Mouse (Mus musculus): ENCODE measurements around the gene Tnfrsf1a.

The Tnfrsf1a gene

DNA sequence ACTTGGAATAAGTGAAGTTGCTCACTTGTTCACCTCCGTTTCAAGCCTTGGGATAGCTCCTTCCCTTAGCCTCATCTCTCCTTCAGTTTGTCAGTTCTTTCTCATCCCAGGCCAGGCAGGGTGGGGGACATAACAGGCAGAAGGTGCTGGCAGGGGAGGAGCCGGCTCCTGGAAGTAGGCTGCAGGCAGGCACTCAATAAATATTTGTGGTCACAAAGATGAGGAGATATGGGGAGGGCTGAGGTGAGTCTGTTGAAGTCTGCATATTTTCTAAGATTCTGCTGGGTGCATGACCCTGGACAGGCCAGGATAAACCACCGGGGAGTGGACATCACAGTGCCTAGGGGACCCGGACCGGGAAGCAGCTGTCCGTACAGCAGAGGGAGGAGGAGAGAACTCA lies 25.6 kb upstream of the Tnfrsf1a start:
- peak; percentile 32 for DNase-seq (ENCODE audit: low spot score)

DNA sequence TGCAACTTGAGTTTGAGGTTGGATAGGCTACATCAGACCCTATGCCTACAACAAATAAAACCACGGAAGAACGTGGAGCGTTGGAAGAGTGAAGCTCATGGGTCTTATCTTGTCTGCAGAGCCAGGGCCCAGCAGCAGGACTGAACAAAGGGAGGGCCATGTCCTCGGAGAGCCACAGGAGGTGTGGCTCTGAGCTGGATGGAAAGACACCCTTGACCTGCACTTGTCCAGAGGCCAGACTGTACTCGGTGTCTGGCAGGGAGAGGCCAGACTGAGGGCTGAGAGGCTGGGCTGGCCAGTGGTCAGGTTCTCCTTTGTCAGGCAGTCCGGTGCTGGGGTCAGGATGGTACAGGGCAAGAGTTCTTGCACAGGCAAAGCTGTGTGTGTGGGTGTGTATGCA lies 23.8 kb upstream of the Tnfrsf1a start:
- DNase-seq (ENCODE audit: low spot score) = no peak

DNA sequence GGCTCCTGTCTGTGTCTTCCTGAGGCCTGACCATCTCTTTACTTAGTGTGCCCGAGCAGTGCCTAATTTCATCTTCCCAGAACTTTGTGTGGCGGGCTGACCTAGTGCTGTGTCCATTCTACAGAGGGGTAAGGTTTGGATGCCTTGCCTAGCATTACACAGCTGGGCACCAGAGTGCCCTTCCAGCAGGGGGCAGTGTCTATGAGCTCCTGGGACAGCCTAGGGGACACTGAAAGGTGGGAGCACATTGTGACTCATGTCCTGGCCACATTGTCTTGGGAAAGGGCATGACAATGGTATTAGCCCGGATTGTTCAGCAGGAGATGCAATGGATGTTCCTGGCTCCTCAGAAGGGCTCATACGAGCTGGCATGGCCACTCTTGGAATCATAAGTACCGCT lies 20.9 kb upstream of the Tnfrsf1a start:
- DNase-seq (ENCODE audit: low spot score) = peak; percentile 49

DNA sequence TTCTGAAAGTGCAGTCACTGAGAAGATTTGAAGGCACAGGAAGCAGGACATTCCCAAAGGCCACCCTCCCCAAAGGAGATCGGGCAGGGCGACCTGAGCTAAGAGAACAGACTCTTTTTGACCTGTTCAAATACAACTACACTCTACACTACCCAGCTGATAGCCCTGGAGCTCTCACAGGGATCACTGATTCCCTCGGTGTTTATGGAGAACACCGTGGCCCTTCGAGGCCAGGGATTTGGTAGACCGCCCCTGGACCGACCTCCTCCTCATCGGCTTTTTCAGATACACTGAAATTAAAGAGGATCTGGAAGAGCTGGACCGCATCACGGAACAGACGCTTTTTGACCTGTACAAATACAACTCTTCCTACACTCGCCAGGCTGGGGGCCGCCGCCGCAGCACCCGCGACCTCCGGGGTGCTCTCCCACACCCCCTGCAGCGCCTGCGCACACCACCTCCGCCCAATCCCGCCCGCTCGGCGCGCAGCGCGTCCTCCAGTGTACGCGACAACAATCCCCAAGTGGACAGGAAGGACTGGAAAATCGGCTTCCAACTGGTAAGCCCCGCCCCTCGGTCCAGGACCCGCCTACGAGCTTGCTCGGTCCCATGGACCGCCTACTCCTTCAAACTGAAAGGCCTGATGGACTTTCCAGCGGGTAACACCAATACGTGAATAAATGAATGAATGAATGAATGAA lies 18.4 kb upstream of the Tnfrsf1a start:
- DNase-seq (ENCODE audit: low spot score) = peak; percentile 96

DNA sequence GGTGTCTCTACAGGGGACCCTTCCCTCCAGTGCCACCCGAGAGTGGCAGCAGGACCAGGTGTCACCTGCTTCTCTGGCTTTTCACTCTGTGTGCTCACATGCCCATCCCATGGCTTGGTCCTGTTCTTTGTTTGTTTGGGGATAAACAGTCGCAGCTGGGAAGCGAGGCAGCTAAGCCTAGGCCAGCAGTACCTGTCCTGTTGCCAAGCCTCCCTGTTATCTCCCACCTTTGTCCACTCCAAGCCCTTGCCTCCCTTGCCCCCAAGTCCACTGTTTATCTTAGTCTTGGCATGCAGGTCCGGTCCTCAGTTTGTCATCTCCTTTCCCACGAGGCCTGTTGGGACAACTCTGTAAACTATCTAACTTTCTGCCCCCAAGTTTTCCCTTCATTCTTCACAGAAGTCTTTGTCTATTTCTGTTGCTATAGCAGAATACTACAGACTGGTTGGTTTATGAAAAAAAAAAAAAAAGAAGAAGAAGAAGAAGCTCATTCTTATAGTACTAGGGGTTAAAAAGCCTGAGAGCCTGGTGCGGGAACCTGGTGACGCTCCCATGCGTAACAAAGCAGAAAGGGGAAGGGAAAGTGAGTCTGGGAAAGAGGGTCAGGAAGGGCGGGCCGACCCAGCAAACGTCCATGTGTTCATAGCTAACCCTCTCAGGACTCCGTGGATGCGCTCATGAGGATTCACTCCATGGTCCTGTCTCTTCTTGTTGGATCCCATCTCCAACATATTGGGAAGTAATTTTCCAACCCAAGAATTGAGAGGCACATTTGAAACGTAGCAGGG lies 15.9 kb upstream of the Tnfrsf1a start:
- DNase-seq (ENCODE audit: low spot score) = no peak

DNA sequence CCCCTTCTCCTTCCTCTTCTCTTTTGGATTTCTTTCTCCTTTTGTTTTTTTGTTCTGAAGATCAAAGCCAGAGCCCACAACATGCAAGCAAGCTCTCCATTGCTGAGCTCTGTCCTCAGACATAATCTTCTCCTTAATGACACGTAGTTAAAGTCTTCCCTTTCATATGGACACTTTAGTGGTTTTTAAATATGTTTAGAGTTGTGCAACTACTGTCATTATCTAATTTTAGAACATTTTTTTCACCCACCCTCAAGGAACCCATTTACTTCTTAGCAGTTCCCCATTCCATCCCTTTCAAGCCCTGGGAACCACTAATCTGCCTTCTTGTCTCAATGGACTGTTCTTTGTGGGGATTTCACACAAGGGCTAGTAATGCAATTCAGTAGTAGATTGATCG lies 14.8 kb upstream of the Tnfrsf1a start:
- no peak for DNase-seq (ENCODE audit: low spot score)

DNA sequence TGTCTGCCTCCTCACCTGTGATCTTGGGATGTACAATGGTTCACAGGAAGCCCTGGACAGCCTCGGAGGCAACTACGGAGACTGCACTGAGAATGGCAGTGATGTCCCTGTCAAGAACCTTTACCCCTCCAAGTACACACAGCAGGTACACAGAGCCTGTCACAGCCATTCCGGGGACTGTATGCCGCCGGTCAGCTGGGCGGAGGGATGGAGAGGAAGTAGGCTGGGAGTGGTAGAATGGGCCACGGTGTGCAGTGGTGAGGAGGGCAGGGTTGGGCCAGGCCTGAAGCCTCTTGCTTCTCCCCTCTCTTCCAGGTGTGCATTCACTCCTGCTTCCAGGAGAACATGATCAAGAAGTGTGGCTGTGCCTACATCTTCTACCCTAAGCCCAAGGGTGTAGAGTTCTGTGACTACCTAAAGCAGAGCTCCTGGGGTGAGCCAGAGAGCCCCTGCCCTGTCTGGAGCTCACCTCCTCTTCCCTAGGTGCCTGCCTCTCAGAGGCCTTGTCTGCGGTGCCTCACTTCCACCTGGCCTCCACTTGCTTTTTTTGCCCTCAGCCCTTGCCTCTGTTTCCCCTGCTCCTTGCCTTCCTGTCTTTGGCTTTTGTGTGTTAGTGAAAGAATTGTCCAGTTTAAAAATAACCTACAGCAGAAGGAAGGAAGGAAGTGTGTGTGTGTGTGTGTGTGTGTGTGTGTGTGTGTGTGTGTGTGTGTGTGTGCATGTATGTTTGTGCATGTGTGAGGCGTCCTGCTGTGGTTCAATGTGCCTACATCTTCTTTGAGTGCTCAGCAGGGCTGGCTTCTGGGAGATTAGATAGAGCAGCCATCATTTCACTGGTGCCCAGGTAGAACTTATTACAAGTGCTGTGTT lies 10.1 kb upstream of the Tnfrsf1a start:
- no peak for DNase-seq (ENCODE audit: low spot score)

DNA sequence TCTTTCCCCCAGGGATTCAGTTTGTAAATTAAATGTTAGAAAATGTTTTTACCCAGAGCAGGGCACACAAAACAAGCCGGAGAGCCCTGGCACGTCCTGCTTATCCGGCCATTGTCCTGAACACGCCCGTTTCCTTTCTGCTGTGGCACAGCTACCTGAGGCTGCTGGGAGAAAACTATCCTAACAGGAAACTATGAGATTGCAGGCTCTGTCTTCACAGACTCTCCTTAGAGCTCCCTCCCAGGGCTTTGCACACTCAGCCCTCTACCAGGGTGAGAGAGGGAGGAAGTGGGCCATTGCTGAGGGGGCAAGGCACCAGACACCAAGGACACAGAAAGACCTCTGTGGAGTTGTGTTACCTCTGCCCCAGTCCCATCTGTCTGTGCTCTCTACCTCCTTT lies 8.9 kb upstream of the Tnfrsf1a start:
- no peak for DNase-seq (ENCODE audit: low spot score)

DNA sequence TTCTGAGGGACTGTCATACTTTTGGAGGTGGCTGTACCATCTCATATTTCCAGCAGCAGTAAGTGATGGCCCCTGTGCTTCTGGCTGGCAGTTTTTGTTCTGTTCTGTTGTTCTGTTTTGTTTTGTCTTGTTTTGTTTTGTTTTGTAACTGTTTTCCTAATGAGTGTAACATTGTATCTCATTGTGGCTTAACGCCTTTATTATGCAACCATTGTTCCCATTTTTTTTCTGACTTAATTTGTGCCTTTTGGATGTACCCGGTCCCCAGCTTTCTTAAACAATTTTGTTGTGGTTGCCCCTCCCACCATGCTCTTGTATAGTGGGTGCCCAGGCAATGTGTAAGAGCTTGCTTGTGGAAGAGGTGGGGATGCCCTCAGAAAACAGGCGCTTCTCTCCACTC lies 7.0 kb upstream of the Tnfrsf1a start:
- no peak for DNase-seq (ENCODE audit: low spot score)

DNA sequence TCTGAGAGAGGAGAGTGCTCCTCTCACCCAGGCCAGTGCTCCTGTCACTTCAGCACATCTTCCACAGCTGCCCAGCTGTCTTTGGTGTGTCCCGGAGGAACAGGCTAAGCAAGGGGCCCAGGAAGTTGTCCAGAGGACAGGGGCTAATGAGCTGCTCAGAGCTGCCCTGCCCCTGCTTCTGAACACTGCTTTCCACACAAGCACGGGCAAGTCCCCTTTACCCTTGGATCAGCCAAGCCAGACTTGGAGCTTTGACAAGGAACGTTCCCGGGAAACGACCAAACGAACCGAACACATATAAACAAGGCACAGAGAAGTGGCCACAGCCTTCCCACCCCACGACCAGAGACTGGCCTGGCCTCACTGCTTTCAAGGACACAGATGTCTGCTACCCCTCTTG lies 5.1 kb upstream of the Tnfrsf1a start:
- DNase-seq (ENCODE audit: low spot score) = peak; percentile 72

DNA sequence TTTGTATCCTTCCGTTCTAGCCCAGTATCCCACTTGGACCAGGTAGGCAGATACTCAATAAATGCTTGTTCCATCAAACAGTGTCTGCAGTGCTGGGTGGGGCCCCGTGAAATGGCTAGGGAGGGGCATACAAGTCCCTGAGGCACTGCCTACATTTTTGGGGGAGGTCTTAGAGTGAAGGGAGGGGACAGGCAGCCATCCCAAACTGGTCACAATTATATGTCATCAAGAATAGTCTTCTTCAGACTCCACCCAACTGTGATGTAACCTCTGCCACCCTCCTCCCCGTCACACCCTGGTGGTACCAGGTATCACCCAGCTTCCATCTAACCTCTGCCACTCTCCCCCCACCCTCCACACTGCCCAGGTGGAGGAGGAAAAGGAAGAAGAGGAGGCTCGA lies 4.3 kb upstream of the Tnfrsf1a start:
- DNase-seq (ENCODE audit: low spot score) = no peak

DNA sequence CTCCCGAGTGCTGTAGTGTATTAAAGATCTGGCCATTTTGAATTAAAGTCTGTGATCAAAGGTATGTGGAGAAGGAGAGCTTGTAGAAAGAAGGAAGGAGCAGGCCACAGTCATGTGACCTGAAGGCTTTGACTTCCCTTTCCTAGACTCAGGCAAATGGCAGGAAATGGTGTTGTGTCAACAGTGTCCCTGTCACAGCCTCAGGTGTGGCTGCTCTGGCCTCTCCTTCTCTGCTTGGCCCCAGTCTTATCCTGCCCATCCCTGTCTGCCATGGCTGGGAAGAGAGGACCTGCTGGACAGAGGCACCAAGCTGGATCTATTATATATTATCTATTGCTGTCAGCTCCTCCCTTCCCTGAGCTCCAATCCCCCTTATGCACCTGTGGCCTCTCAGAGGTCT lies 3.5 kb upstream of the Tnfrsf1a start:
- DNase-seq (ENCODE audit: low spot score) = no peak

DNA sequence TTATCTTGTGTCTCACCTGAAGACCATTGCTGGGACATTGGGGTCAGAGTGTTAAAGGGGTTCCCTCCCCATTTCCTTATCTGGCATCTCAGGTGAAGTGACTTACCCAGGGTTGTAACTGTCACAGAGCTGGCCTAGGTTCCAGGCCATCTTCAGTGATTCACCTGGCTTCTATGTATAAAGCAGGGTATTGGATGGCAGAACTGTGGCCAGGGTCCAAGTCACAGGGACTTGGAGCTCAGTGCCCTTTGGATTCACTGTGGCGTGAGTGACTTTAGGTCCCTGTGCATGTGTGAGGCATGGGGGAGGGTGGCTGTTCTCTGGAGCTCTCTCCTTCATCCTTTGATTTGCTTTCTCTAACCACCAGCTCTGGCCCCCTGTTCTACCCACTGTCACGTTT lies 3.1 kb upstream of the Tnfrsf1a start:
- DNase-seq (ENCODE audit: low spot score) = no peak

DNA sequence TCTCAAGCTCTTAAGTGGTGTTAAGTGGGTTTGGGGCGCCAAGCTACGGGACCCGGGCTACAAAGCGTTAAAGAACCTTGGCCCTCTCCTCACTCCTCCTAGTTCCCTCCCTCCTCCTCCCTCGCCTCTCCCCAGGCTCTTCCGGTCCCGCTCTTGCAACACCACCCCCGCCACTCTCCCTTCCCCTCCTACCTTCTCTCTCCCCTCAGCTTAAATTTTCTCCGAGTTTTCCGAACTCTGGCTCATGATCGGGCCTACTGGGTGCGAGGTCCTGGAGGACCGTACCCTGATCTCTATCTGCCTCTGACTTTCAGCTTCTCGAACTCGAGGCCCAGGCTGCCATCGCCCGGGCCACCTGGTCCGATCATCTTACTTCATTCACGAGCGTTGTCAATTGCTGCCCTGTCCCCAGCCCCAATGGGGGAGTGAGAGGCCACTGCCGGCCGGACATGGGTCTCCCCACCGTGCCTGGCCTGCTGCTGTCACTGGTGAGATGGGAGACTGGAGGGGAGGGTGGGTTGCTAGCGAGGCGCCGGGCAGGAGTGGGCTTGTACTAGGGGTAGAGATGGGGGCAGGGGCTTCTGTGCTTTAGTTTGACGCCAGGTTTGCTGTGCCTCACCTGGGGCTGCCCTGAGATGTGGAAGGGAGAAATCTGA lies 541 bp downstream of the Tnfrsf1a start:
- peak; percentile 80 for DNase-seq (ENCODE audit: low spot score)

DNA sequence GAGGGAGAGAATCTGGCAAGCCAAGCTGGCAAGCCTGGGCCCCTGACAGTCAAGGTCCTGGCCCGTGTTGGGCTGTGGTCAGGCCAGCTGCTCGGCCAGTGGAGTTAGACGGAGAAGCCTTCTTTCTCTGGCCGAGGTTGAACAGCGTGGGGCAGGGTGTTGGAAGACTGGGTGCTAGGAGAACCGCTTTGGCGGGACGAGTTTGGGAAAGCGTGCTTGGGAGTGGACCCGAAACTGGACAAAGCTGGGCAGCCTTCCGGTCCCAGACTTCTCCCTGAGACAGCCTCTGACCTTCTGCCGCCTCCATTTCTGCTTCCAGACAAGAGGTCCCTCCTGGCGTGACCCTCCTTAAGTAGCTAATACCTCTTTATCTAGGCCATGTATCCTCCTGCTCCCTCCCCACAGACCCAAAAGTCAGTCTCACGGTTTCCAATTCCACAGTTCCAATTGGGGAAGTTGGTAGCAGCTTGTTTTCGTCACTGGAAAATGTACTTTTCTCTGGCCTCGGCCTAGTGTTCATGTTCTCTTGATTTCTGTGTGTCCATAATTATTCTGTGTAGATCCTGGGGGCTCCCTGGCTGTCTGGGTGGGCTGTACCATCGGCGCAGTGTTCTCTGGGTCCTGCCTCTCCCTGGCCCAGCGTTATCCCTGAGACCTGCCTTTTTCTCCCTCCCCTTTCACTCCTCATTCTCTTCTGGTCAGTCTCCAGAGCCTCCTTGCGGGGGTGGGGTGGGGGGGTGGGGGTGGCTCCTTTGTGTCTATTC lies 1.3 kb downstream of the Tnfrsf1a start:
- DNase-seq (ENCODE audit: low spot score) = no peak

DNA sequence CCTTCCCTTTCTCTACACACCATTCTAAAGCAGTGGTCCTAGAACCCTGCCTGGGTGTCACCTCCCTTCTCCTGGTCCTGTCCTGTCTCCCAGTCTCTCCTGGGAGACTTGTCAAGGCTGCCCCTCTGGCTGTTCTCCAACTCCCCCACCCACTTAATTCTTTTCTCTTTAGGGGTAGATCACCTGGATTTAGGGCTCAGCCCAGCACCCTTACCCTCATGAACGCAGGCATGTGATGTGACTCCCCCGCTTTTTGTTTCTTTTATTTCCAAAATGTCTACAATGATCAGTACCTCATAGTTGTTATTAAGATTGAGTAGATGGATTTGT lies 1.8 kb downstream of the Tnfrsf1a start:
- no peak for DNase-seq (ENCODE audit: low spot score)

DNA sequence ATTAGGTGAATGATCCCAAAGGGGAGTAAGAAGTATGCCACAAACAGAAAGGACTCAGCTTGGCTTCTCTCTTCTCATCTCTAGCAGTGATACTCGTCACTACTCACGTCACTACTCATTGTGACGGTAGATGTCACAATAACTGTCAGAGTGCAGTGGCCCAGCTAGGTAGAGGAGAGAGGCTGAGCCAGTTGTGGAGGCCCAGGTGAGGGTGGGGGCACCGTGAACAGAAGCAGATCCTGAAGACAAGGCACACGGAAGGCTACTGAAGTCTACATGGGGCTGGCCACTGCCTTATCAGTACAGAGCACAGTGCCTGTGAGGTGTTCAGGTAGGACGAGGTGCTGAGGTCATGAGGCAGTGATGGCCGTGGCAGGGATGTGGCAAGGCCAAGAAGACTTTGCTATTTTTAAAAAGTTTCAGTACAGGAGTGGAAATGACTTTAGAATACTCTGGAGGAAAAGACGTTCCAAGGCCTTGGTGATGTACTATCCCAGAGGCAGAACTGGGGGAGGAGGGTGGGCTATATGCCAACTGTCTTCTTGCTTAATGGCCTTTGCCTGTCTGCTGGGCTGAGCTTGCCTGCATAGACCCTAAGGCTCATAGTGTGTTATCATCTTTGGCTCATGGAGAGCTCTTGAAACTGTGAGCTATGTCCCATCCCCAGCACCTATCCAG lies 2.3 kb downstream of the Tnfrsf1a start:
- DNase-seq (ENCODE audit: low spot score) = peak; percentile 71

DNA sequence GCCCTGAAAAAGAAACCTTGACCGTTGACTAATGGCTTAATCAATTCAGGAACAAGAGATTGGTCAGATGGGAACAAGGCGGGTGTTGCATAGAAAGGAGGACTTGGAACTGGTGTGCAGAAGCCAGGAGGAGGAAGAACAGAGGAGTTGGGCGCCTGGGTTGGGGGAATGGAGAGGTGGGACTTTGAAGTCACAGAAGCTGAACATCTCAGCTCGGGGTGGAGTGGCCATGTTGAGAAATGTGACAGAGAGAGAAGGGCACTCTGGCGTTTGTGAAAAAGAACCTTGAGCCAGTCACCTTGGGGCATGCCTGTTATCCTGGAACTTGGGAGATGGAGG lies 2.9 kb downstream of the Tnfrsf1a start:
- no peak for DNase-seq (ENCODE audit: low spot score)

DNA sequence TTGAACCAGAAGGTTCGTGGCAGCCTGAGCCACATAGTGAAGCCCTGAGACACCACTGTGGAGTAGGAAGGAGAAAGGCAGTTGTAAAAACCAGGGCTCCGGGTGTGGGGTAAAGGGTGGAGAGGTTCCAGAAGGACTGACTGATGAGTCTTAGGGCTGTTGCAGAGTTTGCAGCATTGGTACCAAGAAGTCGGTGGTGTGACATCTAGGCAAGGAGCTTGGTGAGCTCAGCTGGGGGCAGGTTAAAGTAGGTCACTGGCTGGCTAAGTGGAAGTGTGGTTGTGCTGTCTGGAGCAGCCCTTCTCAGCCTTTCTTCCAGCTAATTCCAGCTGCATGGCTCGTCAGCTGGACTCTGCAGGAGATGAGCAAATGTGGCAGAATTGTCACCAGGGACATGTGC lies 3.6 kb downstream of the Tnfrsf1a start:
- DNase-seq (ENCODE audit: low spot score) = no peak

DNA sequence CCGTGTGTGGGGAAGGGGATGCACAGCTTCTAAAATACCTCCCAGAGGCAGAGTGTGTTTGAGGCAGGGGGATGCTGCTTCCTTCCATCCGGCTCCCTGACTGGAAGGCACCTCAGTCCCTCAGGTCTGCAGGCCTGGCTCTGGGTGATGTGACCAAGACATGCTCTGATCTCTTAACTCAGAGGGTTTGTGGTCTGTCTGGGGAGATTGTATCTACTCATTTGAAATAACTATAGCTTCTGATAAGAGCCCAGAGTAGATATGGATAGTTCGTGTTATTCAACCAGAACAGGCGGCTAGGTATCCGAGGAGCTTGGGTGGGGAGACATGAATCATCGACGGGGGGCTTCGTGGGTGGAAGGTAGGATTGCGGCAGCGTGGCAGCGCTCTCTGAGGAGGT lies 4.1 kb downstream of the Tnfrsf1a start:
- DNase-seq (ENCODE audit: low spot score) = no peak

DNA sequence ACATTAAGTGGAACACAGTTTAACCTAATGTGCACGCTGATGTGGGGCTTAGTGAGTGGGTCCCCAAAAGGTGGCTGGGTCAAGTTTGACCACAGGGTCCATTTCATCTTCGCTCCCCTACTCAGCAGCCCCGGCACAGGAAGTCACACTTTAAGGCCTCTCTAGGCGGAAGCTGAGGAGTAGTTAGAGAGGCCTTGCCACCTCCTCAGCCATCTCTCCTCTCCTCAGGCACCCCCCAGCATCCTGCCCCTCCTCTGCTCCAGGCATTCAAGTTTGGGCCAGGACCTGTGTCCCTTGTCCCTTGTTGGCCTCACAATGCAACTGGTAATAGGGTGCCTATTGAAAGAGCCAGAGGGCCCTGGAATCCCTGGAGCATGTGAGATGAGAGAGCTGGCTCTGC lies 4.5 kb downstream of the Tnfrsf1a start:
- DNase-seq (ENCODE audit: low spot score) = no peak
